Mouse (Mus musculus): ENCODE data around the gene Ccdc151.

DNA sequence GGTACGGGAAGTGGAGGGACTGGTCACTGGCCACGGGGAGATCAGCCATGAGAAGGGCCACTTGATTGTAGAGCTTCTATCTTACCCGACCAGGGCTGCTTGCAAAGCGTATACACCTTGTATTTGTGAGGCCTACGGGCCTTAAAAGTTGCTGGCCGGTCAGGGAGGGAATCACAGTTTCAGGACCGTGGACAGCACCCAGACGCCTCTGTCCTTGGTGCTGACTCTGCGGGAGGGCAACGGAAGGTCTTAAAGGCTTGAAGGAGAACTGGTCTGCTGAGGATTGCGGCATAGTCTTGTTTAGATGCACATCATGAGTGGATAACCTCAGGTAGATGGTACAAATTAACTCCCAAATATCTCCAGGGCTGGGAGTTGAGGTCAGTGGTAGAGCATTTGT lies 52.1 kb downstream of the Ccdc151 start:
- TF ChIP-seq CTCF (IDR thresholded peaks at IDR 0.05; ENCODE audit: low read depth, low read length) (peak; percentile 57), POLR2A (IDR thresholded peaks at IDR 0.05; ENCODE audit: extremely low read depth, insufficient read depth, low read length) (no peak)

Measured in liver, adult 2 months (tissue).